Mouse (Mus musculus) kidney, postnatal 0 days (tissue): ENCODE data around the gene Tmem39b. TPM values are rescaled to one million over a fixed set of nuclear protein-coding genes. Genes with fewer than 3 reads are reported as not detected.
A peak's percentile ranks its signal among the peaks of the same experiment; 100 is the strongest.

Experiments used
- ATAC-seq: fragments of 200-750 bp; cut with Nextera tagmentation; replicated peaks from 2 replicates; pipeline ENCODE4 v1.8.0; 2017; ENCODE audit warnings: low read depth, moderate number of reproducible peaks, moderate TSS enrichment, moderate library complexity; ENCODE audit not compliant: low FRiP score
- DNase-seq: peaks from one replicate; pipeline ENCODE4 v3.0.0-alpha.2; 2016; ENCODE audit warnings: low spot score
- H3K27ac ChIP-seq: fragments of 300-500 bp; sonication (generic); 2 replicates; pipeline ENCODE4 v1.5.1; 2014; ENCODE audit warnings: mild to moderate bottlenecking
- H3K27me3 ChIP-seq: fragments of 300-500 bp; sonication (generic); 2 replicates; pipeline ENCODE4 v1.6.1; 2014; ENCODE audit warnings: low read length, mixed read lengths; ENCODE audit not compliant: insufficient read depth
- H3K36me3 ChIP-seq: fragments of 300-500 bp; sonication (generic); 2 replicates; pipeline ENCODE4 v1.6.1; 2014; ENCODE audit warnings: low read length, mixed read lengths; ENCODE audit not compliant: insufficient read depth
- H3K4me1 ChIP-seq: fragments of 300-500 bp; sonication (generic); replicated peaks from 2 replicates; pipeline ENCODE4 v1.6.1; 2014; ENCODE audit warnings: antibody characterized with exemption, low read length, mixed read lengths; ENCODE audit not compliant: insufficient read depth
- H3K4me2 ChIP-seq: fragments of 300-500 bp; sonication (generic); 2 replicates; pipeline ENCODE4 v1.6.1; 2014; ENCODE audit warnings: mild to moderate bottlenecking, low read length, moderate library complexity, mixed read lengths
- H3K4me3 ChIP-seq: fragments of 300-500 bp; sonication (generic); replicated peaks from 2 replicates; pipeline ENCODE4 v1.5.1; 2014; ENCODE audit warnings: low read depth, low read length
- H3K9ac ChIP-seq: fragments of 300-500 bp; sonication (generic); 2 replicates; pipeline ENCODE4 v1.6.1; 2014; ENCODE audit warnings: low read depth, low read length
- H3K9me3 ChIP-seq: fragments of 300-500 bp; sonication (generic); replicated peaks from 2 replicates; pipeline ENCODE4 v1.6.1; 2016; ENCODE audit warnings: low read length, inconsistent platforms, mixed read lengths
- CTCF ChIP-seq: IDR thresholded peaks from 2 replicates; pipeline ENCODE4 v1.5.1; 2016; ENCODE audit warnings: antibody characterized with exemption, low read depth, mild to moderate bottlenecking, moderate library complexity
- WGBS: fragments of 180-500 bp; shearing (Covaris S2); extraction: QIAGEN DNeasy Blood & Tissue Kit; methylation state at CpG from one replicate; pipeline ENCODE4 v1.1.7; 2014; 5-methylcytosine and 5-hydroxymethylcytosine counted together
- polyA plus RNA-seq: library from polyadenylated mRNA; unstranded; fragments of >200 nt; fragmentation: Nextera tagmentation; extraction: Ambion mirVana; gene quantifications from 2 replicates; pipeline ENCODE4 v1.2.1, GENCODE M21; 2015

Gene Tmem39b
- polyA plus RNA-seq, 1 experiment from 2014 or later = 12.4 TPM

- peaks cover 6% of the 10 kb centered on the region; the same call in 1 of the 2 replicates for H3K4me1 ChIP-seq
- no peaks in the 10 kb centered on the region for H3K27me3 ChIP-seq
- peak overlapping the region; percentile 70 for H3K4me2 ChIP-seq
- WGBS = 85% methylated on average over 7 of the region's 7 CpGs
- H3K4me3 ChIP-seq = peak overlapping the region; percentile 83
- H3K9ac ChIP-seq = peak overlapping the region; percentile 70
- no peaks in the 10 kb centered on the region for H3K9me3 ChIP-seq
- peaks cover 17% of the 10 kb centered on the region for H3K36me3 ChIP-seq
- H3K27ac ChIP-seq = peak overlapping the region; percentile 85; the same call in 1 of the 2 replicates
- no peak for TF ChIP-seq CTCF
- no peak for DNase-seq
- ATAC-seq = no peak
Observed at GRCm38 (mm10) chr4:129697191-129697590, 553 bp upstream of the Tmem39b start.

- Histone ChIP-seq H3K4me3 (peak overlapping the region; percentile 83), H3K4me2 (peak overlapping the region; percentile 70), H3K9me3 (no peaks in the 10 kb centered on the region), H3K4me1 (0 out of 2 replicates have a peak, but pooled peaks cover 6% of the 10 kb centered on the region), H3K27me3 (no peaks in the 10 kb centered on the region), H3K9ac (peak overlapping the region; percentile 70), H3K36me3 (peaks cover 27% of the 10 kb centered on the region), H3K27ac (peak overlapping the region; percentile 85)
- no peak for TF ChIP-seq CTCF
- WGBS = 16% methylated on average over 6 of the region's 6 CpGs
- no peak for ATAC-seq
- DNase-seq = no peak
Observed at GRCm38 (mm10) chr4:129695815-129696157, 852 bp downstream of the Tmem39b start.

DNA sequence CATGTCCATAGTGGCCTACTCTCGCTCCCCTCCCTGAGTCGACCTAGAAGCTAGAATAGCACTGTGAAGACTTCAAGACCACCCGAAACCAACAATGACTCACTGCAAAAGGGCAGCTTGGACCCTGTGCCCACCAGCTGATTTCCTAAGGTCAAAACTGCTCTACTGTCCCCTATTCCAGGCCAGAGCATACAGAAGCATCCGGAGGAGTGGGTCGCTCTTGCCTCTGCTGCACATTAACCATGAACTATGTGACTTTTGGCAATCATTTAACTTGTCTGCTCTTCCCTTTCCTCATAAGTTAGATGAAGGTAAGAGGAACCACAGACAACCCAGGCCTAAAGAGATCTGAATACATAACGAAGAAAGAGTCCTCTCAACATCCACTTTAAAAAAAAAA is 12.1 kb downstream of the Tmem39b start:
- no peak for TF ChIP-seq CTCF
- DNase-seq (no peak), ATAC-seq (peak; percentile 15)
- peak overlapping the region; percentile 35 for H3K4me2 ChIP-seq
- WGBS = 79% methylated on average over 6 of the region's 6 CpGs
- H3K9me3 ChIP-seq = no peaks in the 10 kb centered on the region
- H3K27ac ChIP-seq = peak overlapping the region; percentile 88
- H3K9ac ChIP-seq = 0 out of 2 replicates have a peak overlapping the region, but pooled peaks have one; percentile 8
- no peaks in the 10 kb centered on the region for H3K4me1 ChIP-seq
- H3K4me3 ChIP-seq = no peak overlapping the region
- H3K36me3 ChIP-seq = peaks cover 52% of the 10 kb centered on the region
- H3K27me3 ChIP-seq = no peaks in the 10 kb centered on the region

- DNase-seq (peak; percentile 48), ATAC-seq (peak; percentile 95)
- TF ChIP-seq CTCF = no peak
- Histone ChIP-seq H3K27me3 (no peaks in the 10 kb centered on the region), H3K9ac (0 out of 2 replicates have a peak overlapping the region, but pooled peaks have one; percentile 8), H3K27ac (peak overlapping the region; percentile 88), H3K36me3 (peaks cover 49% of the 10 kb centered on the region), H3K4me2 (peak overlapping the region; percentile 35), H3K9me3 (no peaks in the 10 kb centered on the region), H3K4me1 (no peaks in the 10 kb centered on the region), H3K4me3 (no peak overlapping the region)
- WGBS = 56% methylated on average over 11 of the region's 11 CpGs
Observed at GRCm38 (mm10) chr4:129683901-129684493, 12.6 kb downstream of the Tmem39b start.

DNA sequence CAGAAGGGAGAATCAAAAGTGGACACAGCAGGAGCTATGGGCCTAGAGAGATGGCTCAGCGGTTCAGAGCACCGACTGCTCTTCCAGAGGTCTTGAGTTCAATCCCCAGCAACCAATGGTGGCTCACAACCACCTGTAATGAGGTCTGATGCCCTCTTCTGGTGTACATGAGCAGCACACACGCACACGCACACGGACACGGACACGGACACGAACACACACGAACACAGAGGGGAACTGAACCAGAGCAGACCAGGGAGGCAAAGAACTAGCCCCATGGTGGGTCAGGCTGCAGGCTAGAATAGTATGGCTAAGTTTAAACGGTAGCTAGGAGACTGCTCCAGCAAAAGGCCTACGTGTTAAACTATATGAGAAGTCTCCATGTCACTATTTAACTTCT is 14.8 kb downstream of the Tmem39b start:
- Histone ChIP-seq H3K9me3 (no peaks in the 10 kb centered on the region), H3K4me1 (no peaks in the 10 kb centered on the region), H3K27ac (peak overlapping the region; percentile 60; the same call in 1 of the 2 replicates), H3K27me3 (no peaks in the 10 kb centered on the region), H3K4me2 (no peak overlapping the region), H3K4me3 (no peak overlapping the region), H3K36me3 (peaks cover 54% of the 10 kb centered on the region), H3K9ac (no peak overlapping the region)
- DNase-seq (no peak), ATAC-seq (no peak)
- WGBS = 90% methylated on average over 11 of the region's 11 CpGs
- TF ChIP-seq CTCF = peak; percentile 25; the same call in 1 of the 2 replicates

GRCm38 (mm10) chr4:129672878-129673449 is 23.7 kb downstream of the Tmem39b start:
- peak overlapping the region; percentile 98 for H3K27ac ChIP-seq
- TF ChIP-seq CTCF = no peak
- H3K4me1 ChIP-seq = peaks cover 7% of the 10 kb centered on the region
- DNase-seq (no peak), ATAC-seq (no peak)
- H3K4me2 ChIP-seq = peak overlapping the region; percentile 92
- H3K9me3 ChIP-seq = no peaks in the 10 kb centered on the region
- 1% methylated on average over 10 of the region's 10 CpGs for WGBS
- H3K9ac ChIP-seq = peak overlapping the region; percentile 89
- H3K4me3 ChIP-seq = peak overlapping the region; percentile 91
- no peaks in the 10 kb centered on the region for H3K27me3 ChIP-seq
- H3K36me3 ChIP-seq = peaks cover 13% of the 10 kb centered on the region; the same call in 1 of the 2 replicates
